Mouse (Mus musculus): ENCODE data around the gene Dus2. TPM values are rescaled to one million over a fixed set of nuclear protein-coding genes. Genes with fewer than 3 reads are reported as not detected.

Dus2 gene
- total and polyA plus RNA-seq, 3 experiments: 20.7 to 27.2 (median 23.2) TPM

DNA sequence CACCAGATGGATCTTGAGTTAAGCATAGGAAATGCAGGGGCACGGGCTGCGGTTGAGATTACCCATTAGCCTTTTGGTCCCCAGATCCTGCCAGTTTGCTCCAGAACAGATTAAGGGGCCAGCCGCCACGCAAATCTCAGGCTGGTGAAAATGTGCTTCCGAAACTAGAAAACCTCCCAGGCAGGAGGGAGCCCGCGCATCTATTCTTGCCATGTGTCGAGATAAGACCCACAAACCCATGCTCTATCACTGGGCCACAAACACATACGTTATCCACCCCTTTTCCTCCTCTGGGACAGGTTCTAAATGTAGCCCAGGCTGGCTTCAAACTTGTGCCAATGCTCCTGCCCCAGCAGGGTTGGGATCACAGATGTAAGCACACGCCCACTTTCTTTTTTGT is 29.6 kb upstream of the Dus2 start:
- peaks cover 6 to 14% of the 10 kb centered on the region in 2 experiments for H3K4me1 ChIP-seq (ENCODE audit: control insufficient read depth in 1 of 2, insufficient read depth in 2 of 2)
- peaks cover 4% of the 10 kb centered on the region for H3K27me3 ChIP-seq (replicated peaks)
- no peak overlapping the region for H3K9ac ChIP-seq (ENCODE audit: insufficient read depth, low read depth)
- no peaks in the 10 kb centered on the region for H3K79me2 ChIP-seq (replicated peaks; ENCODE audit: control insufficient read depth, extremely low read depth, insufficient read depth, poor library complexity, severe bottlenecking)
- no peaks in the 10 kb centered on the region for H3K9me3 ChIP-seq (replicated peaks; ENCODE audit: low read length)
- no peak overlapping the region for H3K4me2 ChIP-seq (ENCODE audit: insufficient read depth, low read depth, poor library complexity, severe bottlenecking)
- H3K4me3 ChIP-seq (replicated peaks in 1 of 3; ENCODE audit: low read depth in 2 of 3, low read length in 2 of 3, poor library complexity in 1 of 3): no peak overlapping the region
- peaks cover 2 to 31% of the 10 kb centered on the region in 2 experiments for H3K36me3 ChIP-seq (replicated peaks in 1 of 2; ENCODE audit: control insufficient read depth in 1 of 2, insufficient read depth in 1 of 2, low read length in 1 of 2)
- TF ChIP-seq MAX (IDR thresholded peaks at IDR 0.05; ENCODE audit: low read length): no peak
- TF ChIP-seq POLR2A (IDR thresholded peaks at IDR 0.05; ENCODE audit: low read depth, low read length): no peak
- TF ChIP-seq USF2 (conservative IDR thresholded peaks at IDR 0.05; ENCODE audit: low read depth, low read length): no peak
- TF ChIP-seq RCOR1 (conservative IDR thresholded peaks at IDR 0.05; ENCODE audit: low read depth, low read length): no peak
- TF ChIP-seq KAT2A (IDR thresholded peaks at IDR 0.05; ENCODE audit: insufficient replicate concordance, low read length): no peak
- TF ChIP-seq NRF1 (IDR thresholded peaks at IDR 0.05; ENCODE audit: low read depth, low read length): no peak
- TF ChIP-seq PAX5 (IDR thresholded peaks at IDR 0.05; ENCODE audit: low read length): no peak
- no peak for TF ChIP-seq MEF2A (IDR thresholded peaks at IDR 0.05; ENCODE audit: borderline replicate concordance, low read depth, low read length)
- TF ChIP-seq ELF1 (IDR thresholded peaks at IDR 0.05; ENCODE audit: low read depth, low read length): no peak
- no peak for TF ChIP-seq BHLHE40 (IDR thresholded peaks at IDR 0.05; ENCODE audit: low read depth, low read length)
- TF ChIP-seq TCF12 (IDR thresholded peaks at IDR 0.05; ENCODE audit: low read depth, low read length): no peak
- in situ Hi-C loops (cut with MboI; ENCODE audit: low pct_ligation_motif_present, low pct_unique_long_range_greater_than_20kb, low sequenced_read_pairs) (no loop called here), dilution Hi-C loops (cut with MboI; ENCODE audit: extremely low pct_ligation_motif_present, extremely low pct_unique_long_range_greater_than_20kb, low sequenced_read_pairs) (no loop called here)
- DNase-seq (ENCODE audit: extremely low read depth): no peak
- no peak overlapping the region for H3K27ac ChIP-seq (ENCODE audit: insufficient read depth, low read depth)

DNA sequence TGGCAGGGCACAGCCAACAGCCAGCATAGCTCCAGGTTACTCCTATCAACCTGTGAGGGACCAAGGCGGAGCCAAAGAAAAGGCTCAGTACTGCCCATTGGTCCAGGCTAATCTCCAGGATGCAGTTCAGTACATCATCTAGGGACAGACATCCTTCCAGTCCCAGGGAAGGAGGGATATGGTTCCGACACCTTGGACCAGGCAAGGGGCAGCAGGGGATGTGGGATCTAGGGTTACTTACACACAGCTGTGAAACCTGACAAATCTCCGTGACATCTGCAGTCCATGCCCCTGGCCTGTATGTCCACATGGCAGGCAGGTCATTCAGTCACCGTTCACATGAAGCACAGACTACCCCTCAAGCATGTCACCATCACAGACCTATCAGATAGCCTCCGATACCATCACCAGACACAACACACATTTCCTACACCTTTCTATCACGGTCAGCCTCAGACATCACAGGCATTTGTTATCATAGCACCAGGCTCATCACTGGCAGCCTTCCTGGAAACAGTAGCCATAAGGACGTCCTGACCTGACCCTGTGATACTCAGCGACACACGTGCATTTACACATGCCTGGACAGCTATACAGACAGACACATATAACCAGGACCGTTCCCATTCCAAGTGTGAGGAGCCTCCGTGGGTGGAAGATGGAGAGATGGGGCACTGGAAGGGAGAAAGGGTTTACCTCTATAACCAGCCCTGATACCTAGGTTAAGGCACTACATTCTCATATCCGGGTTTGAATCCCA is 26.5 kb upstream of the Dus2 start:
- Histone ChIP-seq H3K27ac (ENCODE audit: insufficient read depth, low read depth) (no peak overlapping the region), H3K9ac (ENCODE audit: insufficient read depth, low read depth) (peak overlapping the region; percentile 62; the same call in 1 of the 2 replicates), H3K4me2 (ENCODE audit: insufficient read depth, low read depth, poor library complexity, severe bottlenecking) (peak overlapping the region; percentile 42), H3K27me3 (replicated peaks) (peaks cover 19% of the 10 kb centered on the region), H3K4me1 (ENCODE audit: control insufficient read depth in 1 of 2, insufficient read depth in 2 of 2) (peaks cover 6 to 14% of the 10 kb centered on the region in 2 experiments), H3K79me2 (replicated peaks; ENCODE audit: control insufficient read depth, extremely low read depth, insufficient read depth, poor library complexity, severe bottlenecking) (no peaks in the 10 kb centered on the region), H3K4me3 (replicated peaks in 1 of 3; ENCODE audit: low read depth in 2 of 3, low read length in 2 of 3, poor library complexity in 1 of 3) (peak overlapping the region; percentile 69 to 88 (median 81)), H3K9me3 (replicated peaks; ENCODE audit: low read length) (no peaks in the 10 kb centered on the region), H3K36me3 (replicated peaks in 1 of 2; ENCODE audit: control insufficient read depth in 1 of 2, insufficient read depth in 1 of 2, low read length in 1 of 2) (peaks cover 0 to 8% of the 10 kb centered on the region in 2 experiments)
- TF ChIP-seq ELF1 (IDR thresholded peaks at IDR 0.05; ENCODE audit: low read depth, low read length): no peak
- TF ChIP-seq RAD21 (IDR thresholded peaks at IDR 0.05; ENCODE audit: low read depth, low read length): no peak
- no peak for TF ChIP-seq ETS1 (conservative IDR thresholded peaks at IDR 0.05; ENCODE audit: low read depth, low read length)
- no peak for TF ChIP-seq MAFK (IDR thresholded peaks at IDR 0.05; ENCODE audit: insufficient replicate concordance, low read length)
- no peak for TF ChIP-seq SIN3A (IDR thresholded peaks at IDR 0.05; ENCODE audit: low read length)
- no peak for TF ChIP-seq E2F4 (IDR thresholded peaks at IDR 0.05; ENCODE audit: insufficient replicate concordance, low read depth, low read length)
- TF ChIP-seq ZC3H11A (IDR thresholded peaks at IDR 0.05; ENCODE audit: low read depth, low read length): no peak
- no peak for TF ChIP-seq ZMIZ1 (IDR thresholded peaks at IDR 0.05; ENCODE audit: low read depth, low read length)
- TF ChIP-seq MYC (IDR thresholded peaks at IDR 0.05; ENCODE audit: low read depth, low read length): no peak
- no peak for TF ChIP-seq MAZ (IDR thresholded peaks at IDR 0.05; ENCODE audit: low read depth, low read length)
- TF ChIP-seq KAT2A (IDR thresholded peaks at IDR 0.05; ENCODE audit: insufficient replicate concordance, low read length): no peak
- no peak for TF ChIP-seq CHD2 (IDR thresholded peaks at IDR 0.05; ENCODE audit: low read length)
- no peak for TF ChIP-seq JUN (IDR thresholded peaks at IDR 0.05; ENCODE audit: insufficient read depth, low read depth, low read length)
- no peak for TF ChIP-seq HCFC1 (IDR thresholded peaks at IDR 0.05; ENCODE audit: low read depth, low read length)
- no peak for TF ChIP-seq USF2 (conservative IDR thresholded peaks at IDR 0.05; ENCODE audit: low read depth, low read length)
- no peak for TF ChIP-seq USF1 (IDR thresholded peaks at IDR 0.05; ENCODE audit: low read depth, low read length)
- no peak for TF ChIP-seq SMC3 (IDR thresholded peaks at IDR 0.05; ENCODE audit: low read depth, low read length)
- no peak for TF ChIP-seq JUND (conservative IDR thresholded peaks at IDR 0.05; ENCODE audit: low read depth, low read length)
- no peak for TF ChIP-seq UBTF (IDR thresholded peaks at IDR 0.05; ENCODE audit: low read depth, low read length)
- in situ Hi-C loops (cut with MboI; ENCODE audit: low pct_ligation_motif_present, low pct_unique_long_range_greater_than_20kb, low sequenced_read_pairs) (no loop called here), dilution Hi-C loops (cut with MboI; ENCODE audit: extremely low pct_ligation_motif_present, extremely low pct_unique_long_range_greater_than_20kb, low sequenced_read_pairs) (no loop called here)
- no peak for DNase-seq (ENCODE audit: extremely low read depth)

Measured in CH12.LX (cell line).